Mouse (Mus musculus) cerebellum, adult 2 months (tissue): ENCODE results near the gene Sned1.

ENCODE experiments used
- CTCF ChIP-seq: fragments of 200-500 bp; IDR thresholded peaks from 2 replicates; pipeline ENCODE4 v1.5.1; 2011; ENCODE audit warnings: low read depth, mild to moderate bottlenecking, control low read depth, low read length, moderate library complexity, borderline replicate concordance; ENCODE audit not compliant: insufficient read depth
- POLR2A ChIP-seq: fragments of 200-500 bp; IDR thresholded peaks from 2 replicates; pipeline ENCODE4 v1.6.1; 2011; ENCODE audit warnings: low read length, control low read depth, borderline replicate concordance; ENCODE audit not compliant: insufficient read depth

- TF ChIP-seq CTCF (no peak), POLR2A (no peak)
These were observed 6.0 kb upstream of the Sned1 start for GRCm38 (mm10) chr1:93229626-93230025.
